Mouse (Mus musculus) mouse embryonic stem cell (cell line): ENCODE results near the gene Asb18.

Experiments
- in situ Hi-C, 2 experiments: fragments of 300-500 bp; cut with MboI; formaldehyde crosslinking; loops; 1 replicate in 1 of 2; 3 replicates in 1 of 2; pipeline ENCODE4 v1.14.3; 2019 to 2020; ENCODE audit warnings: low sequenced_read_pairs in 2 of 2, low pct_unique_long_range_greater_than_20kb in 1 of 2, mixed read lengths in 1 of 2; ENCODE audit not compliant: unreplicated experiment in 1 of 2

The Asb18 gene

DNA sequence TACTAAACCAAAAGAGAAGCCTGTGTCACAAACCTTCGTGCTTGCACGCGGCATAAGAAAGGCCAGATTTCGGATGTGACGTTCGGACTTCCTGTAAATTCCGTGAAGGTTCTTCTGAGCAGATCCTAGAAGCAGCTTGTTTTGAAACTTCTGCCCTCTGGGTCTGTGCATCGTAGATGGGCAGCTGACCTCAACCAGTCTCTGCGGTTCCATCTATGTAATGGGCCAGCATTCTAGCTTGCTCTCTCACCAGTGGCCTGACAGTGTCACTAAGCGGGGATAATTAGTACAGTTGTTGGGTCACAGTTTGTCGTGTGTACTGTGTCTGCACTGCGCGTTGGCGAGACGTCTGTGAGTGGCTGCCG, 74.9 kb downstream of the Asb18 start:
- in situ Hi-C loops: loop anchor here (25.0 kb wide), 2 partner anchors 177 to 302 kb away; no protein-coding TSS in a partner anchor

DNA sequence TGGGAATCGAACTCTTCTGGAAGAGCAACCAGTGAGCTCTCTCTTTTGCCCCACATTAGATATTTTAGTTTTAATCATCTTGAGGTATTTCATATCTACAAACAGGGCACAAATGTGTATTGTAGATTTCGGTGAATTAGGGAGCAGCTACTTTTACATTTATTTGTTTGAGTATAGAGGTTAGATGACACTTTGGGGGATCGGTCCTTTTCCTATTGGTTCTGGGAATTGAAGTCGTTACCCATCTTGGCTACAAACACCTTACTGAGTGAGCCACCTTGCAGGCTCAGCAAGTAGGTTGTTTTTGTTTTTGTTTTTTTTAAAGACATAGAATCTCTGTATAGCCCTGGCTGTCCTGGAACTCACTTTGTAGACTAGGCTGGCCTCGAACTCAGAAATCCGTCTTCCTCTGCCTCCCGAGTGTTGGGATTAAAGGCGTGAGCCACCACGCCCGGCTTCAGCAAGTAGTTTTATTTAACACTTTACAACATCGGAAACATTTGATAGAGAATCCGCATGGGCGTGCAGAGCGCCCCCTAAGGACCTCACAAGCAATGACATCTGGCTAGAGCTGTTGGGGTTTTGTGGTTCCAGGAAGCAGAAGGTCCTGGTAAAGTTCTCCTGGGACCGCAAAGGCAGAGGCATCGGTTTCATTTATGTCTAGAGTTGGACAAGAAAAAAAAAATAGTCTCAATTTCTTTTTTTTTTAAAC, 75.4 kb downstream of the Asb18 start:
- in situ Hi-C loops: loop anchor here (25.0 kb wide), 2 partner anchors 177 to 302 kb away; no protein-coding TSS in a partner anchor

DNA sequence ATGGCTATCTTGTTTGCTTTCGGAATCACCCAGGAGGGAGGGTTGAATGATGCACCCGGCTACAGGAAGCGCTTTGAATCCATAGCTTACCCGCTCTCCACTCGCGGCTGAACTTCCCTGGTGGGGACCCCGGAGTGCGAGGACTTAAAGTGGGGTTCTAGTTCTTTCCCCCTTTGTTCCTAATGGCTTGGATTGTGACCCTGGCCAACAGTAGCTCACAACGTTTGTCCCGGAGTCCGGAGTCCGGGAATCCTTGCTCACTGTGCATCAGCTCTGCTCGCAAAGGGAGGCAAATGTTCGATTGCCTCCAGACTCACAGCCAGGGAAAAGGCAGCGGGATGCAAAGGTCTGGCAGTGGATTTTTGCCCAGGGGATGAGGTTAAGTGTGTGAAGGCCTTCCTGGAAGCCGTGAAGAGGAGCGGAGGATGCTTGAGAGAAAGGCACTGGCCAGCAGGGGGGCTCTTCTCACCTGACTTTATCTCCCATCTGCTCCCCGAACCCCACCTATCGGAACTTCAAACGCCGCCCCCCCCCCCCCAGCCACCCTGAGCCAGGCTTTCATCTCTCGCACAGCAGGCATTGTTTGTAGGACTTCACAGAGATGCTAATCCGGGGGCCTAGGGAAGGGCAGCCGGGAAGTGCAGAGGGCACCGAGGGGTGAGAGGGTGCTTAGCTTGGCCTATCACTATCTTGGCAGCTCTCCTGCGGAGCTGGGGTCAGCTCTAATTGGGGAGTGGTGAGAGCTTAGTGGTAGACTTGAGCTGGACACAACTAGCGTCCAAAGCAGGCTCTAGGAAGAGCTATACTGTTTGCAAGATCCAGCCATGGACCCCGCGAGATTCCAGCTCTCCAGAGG, 78.7 kb downstream of the Asb18 start:
- in situ Hi-C loops: loop anchor here (25.0 kb wide), 2 partner anchors 173 to 298 kb away; no protein-coding TSS in a partner anchor

- in situ Hi-C loops: loop anchor here (25.0 kb wide), 2 partner anchors 172 to 297 kb away; no protein-coding TSS in a partner anchor
Observed at GRCm38 (mm10) chr1:89934316-89935260, 79.9 kb downstream of the Asb18 start.

DNA sequence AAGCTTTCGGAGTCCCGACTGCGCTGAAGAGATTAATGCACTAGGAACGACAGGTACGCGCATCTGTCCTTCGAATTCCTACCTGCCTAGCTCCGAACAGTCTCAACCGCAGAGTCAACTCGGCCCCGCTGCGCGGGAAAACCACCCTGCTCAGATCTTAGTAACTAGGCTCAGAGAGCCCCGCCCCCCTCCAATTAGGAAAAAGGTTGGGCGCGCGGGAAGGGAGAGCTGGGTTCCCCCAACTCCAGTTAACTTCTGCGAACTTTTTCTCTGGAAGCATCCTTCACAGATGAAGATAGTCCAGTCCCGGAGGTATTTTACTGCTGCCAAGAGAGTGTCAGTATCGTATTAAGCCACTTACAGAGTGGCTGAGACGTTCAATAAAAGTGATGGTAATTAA, 80.7 kb downstream of the Asb18 start:
- in situ Hi-C loops: loop anchor here (25.0 kb wide), 2 partner anchors 171 to 296 kb away; no protein-coding TSS in a partner anchor

- in situ Hi-C loops: loop anchor here (25.0 kb wide), 2 partner anchors 171 to 296 kb away; no protein-coding TSS in a partner anchor
Observed at GRCm38 (mm10) chr1:89933028-89933427, 81.4 kb downstream of the Asb18 start.

- in situ Hi-C loops: loop anchor here (25.0 kb wide), 2 partner anchors 170 to 295 kb away; no protein-coding TSS in a partner anchor
Observed at GRCm38 (mm10) chr1:89932616-89933015, 81.8 kb downstream of the Asb18 start.

GRCm38 (mm10) chr1:89932021-89932423, 82.4 kb downstream of the Asb18 start:
- in situ Hi-C loops: loop anchor here (25.0 kb wide), 2 partner anchors 170 to 295 kb away; no protein-coding TSS in a partner anchor

DNA sequence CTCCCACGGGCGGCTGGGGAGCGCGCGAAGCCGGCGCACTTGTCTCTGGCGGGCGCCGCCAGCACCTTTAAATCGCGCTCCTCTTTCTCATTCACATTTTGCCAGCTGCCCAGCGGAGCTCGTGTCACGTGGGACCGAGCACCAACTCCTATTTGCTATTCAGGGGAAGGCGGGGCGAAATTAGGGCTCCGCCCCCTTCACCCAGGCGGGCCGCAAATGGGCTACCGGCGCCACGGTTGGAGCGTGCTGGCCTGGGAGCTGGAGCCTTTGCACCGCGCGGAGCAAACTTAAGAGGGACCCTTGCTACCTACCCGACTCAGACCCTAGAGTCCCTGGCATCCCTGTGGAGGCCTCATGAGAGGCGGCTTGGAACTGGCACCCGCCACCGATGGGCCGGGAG, 83.3 kb downstream of the Asb18 start, which contains the start of gene Gbx2:
Gene Gbx2, minus strand, starts transcription at position 60 of the 400 bp plus-strand sequence.
- in situ Hi-C loops: loop anchor here (25.0 kb wide), 2 partner anchors 169 to 294 kb away; no protein-coding TSS in a partner anchor

GRCm38 (mm10) chr1:89930551-89930950, 83.9 kb downstream of the Asb18 start:
- in situ Hi-C loops: loop anchor here (25.0 kb wide), 2 partner anchors 168 to 293 kb away; no protein-coding TSS in a partner anchor

DNA sequence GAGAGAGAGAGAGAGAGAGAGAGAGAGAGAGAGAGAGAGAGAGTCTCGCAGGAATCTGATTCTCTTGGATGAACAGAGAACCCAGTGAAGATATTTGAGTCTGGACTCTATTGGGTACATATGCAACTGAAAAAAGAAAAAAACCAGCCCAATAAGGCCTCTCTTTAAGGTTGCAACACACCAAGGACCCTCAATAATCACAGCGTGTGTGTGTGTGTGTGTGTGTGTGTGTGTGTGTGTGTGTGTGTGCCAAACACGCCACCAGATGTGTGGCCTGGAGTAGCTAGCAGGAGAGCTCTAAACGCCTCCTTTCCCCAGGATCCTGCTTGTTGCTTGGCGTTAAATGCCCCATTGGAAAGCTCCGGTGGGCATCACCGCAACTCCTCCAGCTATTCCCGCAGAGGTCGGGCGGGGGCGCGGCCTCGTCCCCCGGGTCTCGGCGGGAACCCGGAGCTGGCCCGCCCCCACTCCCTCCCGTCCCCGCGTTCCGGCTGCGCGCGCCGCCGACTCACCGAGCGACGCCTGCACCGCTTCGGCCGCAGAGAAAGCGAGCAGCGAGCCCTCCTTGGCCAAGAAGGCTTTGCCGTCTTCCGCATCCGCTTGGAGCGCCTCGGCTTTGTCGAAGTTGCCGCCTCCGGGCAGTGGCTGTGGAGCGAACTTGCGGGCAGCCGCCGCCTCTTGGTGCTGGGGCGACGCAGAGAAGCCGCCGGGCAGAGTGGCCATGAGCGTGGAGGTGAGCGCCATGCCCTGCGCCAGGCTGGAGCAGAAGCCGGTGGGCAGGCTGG, 84.6 kb downstream of the Asb18 start:
- in situ Hi-C loops: loop anchor here (5.0 to 25.0 kb wide), 3 partner anchors 53 to 293 kb away; no protein-coding TSS in a partner anchor

DNA sequence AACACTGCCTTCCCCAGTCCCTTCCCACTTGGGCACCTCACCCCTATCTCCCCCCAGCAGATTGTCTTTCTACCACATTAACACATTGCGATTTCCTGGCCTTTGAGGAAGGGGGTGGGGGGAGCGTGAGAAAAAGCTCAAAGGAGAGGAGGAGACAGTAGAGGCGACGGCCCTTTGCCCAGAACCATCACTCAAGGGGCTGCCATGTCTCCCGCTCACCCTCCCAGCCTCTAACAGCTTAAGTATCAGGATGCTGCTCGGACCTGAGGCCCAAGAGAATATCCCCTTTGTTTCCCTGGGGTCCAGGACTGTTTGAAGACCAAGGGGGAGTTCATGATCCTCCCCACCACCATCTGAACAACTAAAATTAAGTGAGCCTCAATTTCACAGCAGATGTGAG, 85.3 kb downstream of the Asb18 start:
- in situ Hi-C loops: loop anchor here (5.0 to 25.0 kb wide), 3 partner anchors 52 to 292 kb away; no protein-coding TSS in a partner anchor

GRCm38 (mm10) chr1:89928676-89929075, 85.8 kb downstream of the Asb18 start:
- in situ Hi-C loops: loop anchor here (5.0 to 25.0 kb wide), 3 partner anchors 51 to 291 kb away; no protein-coding TSS in a partner anchor

- in situ Hi-C loops: loop anchor here (5.0 to 25.0 kb wide), 3 partner anchors 50 to 290 kb away; no protein-coding TSS in a partner anchor
Observed at GRCm38 (mm10) chr1:89927061-89927661, 87.3 kb downstream of the Asb18 start.

- in situ Hi-C loops: loop anchor here (5.0 to 25.0 kb wide), 3 partner anchors 49 to 289 kb away; no protein-coding TSS in a partner anchor
Observed at GRCm38 (mm10) chr1:89926583-89927060, 87.8 kb downstream of the Asb18 start.

- in situ Hi-C loops: loop anchor here (5.0 to 25.0 kb wide), 3 partner anchors 48 to 288 kb away; no protein-coding TSS in a partner anchor
Observed at GRCm38 (mm10) chr1:89925501-89926190, 88.8 kb downstream of the Asb18 start.
